Mouse (Mus musculus): Measurements from ENCODE around the gene Chst8. TPM values are rescaled to one million over a fixed set of nuclear protein-coding genes. Genes with fewer than 3 reads are reported as not detected.

The Chst8 gene
- polyA plus RNA-seq, 1 experiment from 2014 or later, result 18.9 TPM

GRCm38 (mm10) chr7:34636661-34637060 lies 175.8 kb downstream of the Chst8 start:
- Histone ChIP-seq H3K27ac (replicated peaks) (no peak overlapping the region), H3K4me3 (no peak overlapping the region), H3K4me2 (replicated peaks) (no peak overlapping the region), H3K9me3 (no peaks in the 10 kb centered on the region), H3K27me3 (no peaks in the 10 kb centered on the region), H3K4me1 (no peaks in the 10 kb centered on the region), H3K36me3 (peaks cover 37% of the 10 kb centered on the region), H3K9ac (replicated peaks) (no peak overlapping the region)
- 83% methylated on average over 4 of the region's 4 CpGs for WGBS
- ATAC-seq (ENCODE audit: low FRiP score, low read depth), result no peak

GRCm38 (mm10) chr7:34632966-34633742 lies 179.4 kb downstream of the Chst8 start:
- ATAC-seq (ENCODE audit: low FRiP score, low read depth), result no peak
- Histone ChIP-seq H3K4me1 (peaks cover 14% of the 10 kb centered on the region), H3K4me2 (replicated peaks) (no peak overlapping the region), H3K4me3 (no peak overlapping the region), H3K9me3 (no peaks in the 10 kb centered on the region), H3K36me3 (peaks cover 2% of the 10 kb centered on the region), H3K9ac (replicated peaks) (no peak overlapping the region), H3K27me3 (no peaks in the 10 kb centered on the region; the same call in 1 of the 2 replicates), H3K27ac (replicated peaks) (no peak overlapping the region)
- WGBS, result 84% methylated on average over 10 of the region's 10 CpGs

GRCm38 (mm10) chr7:34630211-34631085 lies 182.1 kb downstream of the Chst8 start:
- Histone ChIP-seq H3K4me2 (replicated peaks) (peak overlapping the region; percentile 63), H3K9ac (replicated peaks) (peak overlapping the region; percentile 49; the same call in 1 of the 2 replicates), H3K4me3 (peak overlapping the region; percentile 38), H3K4me1 (peaks cover 14% of the 10 kb centered on the region), H3K9me3 (no peaks in the 10 kb centered on the region), H3K27ac (replicated peaks) (peak overlapping the region; percentile 56), H3K36me3 (no peaks in the 10 kb centered on the region), H3K27me3 (no peaks in the 10 kb centered on the region; the same call in 1 of the 2 replicates)
- WGBS, result under 1% methylated on average over 34 of the region's 34 CpGs
- peak; percentile 82 for ATAC-seq (ENCODE audit: low FRiP score, low read depth)

GRCm38 (mm10) chr7:34629702-34630210 lies 182.8 kb downstream of the Chst8 start:
- peak; percentile 36 for ATAC-seq (ENCODE audit: low FRiP score, low read depth)
- Histone ChIP-seq H3K27ac (replicated peaks) (peak overlapping the region; percentile 56), H3K9me3 (no peaks in the 10 kb centered on the region), H3K27me3 (no peaks in the 10 kb centered on the region; the same call in 1 of the 2 replicates), H3K4me2 (replicated peaks) (peak overlapping the region; percentile 63), H3K36me3 (no peaks in the 10 kb centered on the region), H3K4me3 (peak overlapping the region; percentile 38), H3K4me1 (peaks cover 14% of the 10 kb centered on the region), H3K9ac (replicated peaks) (peak overlapping the region; percentile 49; the same call in 1 of the 2 replicates)
- WGBS, result 61% methylated on average over 8 of the region's 8 CpGs

Other genes starting within 250 kb of the Chst8 start
- gene Kctd15, start 156.0 kb downstream of the Chst8 start, polyA plus RNA-seq (2016; fragmentation: Nextera tagmentation; extraction: Ambion mirVana), result 35.4 and 35.8 TPM in 2 replicates
- 57.0 and 59.1 TPM in 2 replicates for gene Pepd, start 99.7 kb upstream of the Chst8 start, polyA plus RNA-seq (2016; fragmentation: Nextera tagmentation; extraction: Ambion mirVana)
- 50.4 and 52.8 TPM in 2 replicates for gene Cebpg, start 243.9 kb upstream of the Chst8 start, polyA plus RNA-seq (2016; fragmentation: Nextera tagmentation; extraction: Ambion mirVana)